Mouse (Mus musculus) cerebellum, postnatal 14 days (tissue): ENCODE measurements at regions not wholly inside any gene's neighbourhood (a gene's known extent, or its start where the extent isn't known, plus 50 kb on each side); places are given as distances from the start of the nearest gene placed in this dataset.

Experiments
- DNase-seq, 2 experiments: peaks; one replicate each; pipeline ENCODE4 v3.0.0; 2021; ENCODE audit warnings: mixed read lengths in 2 of 2

- peak in 1 of 2 experiments; percentile 20 for DNase-seq
Measured at GRCm38 (mm10) chr3:38820787-38821186, 66.0 kb upstream of the Fat4 start.

GRCm38 (mm10) chr3:38820315-38820714, 66.4 kb upstream of the Fat4 start:
- DNase-seq: peak; percentile 55 to 61

GRCm38 (mm10) chr3:38817651-38818050, 69.1 kb upstream of the Fat4 start:
- peak; percentile 20 to 28 for DNase-seq

- no peak for DNase-seq
Measured at GRCm38 (mm10) chr3:38812457-38812856, 74.3 kb upstream of the Fat4 start.

- no peak for DNase-seq
Measured at GRCm38 (mm10) chr3:38811635-38812034, 75.1 kb upstream of the Fat4 start.

GRCm38 (mm10) chr3:38806469-38807055, 80.2 kb upstream of the Fat4 start:
- no peak for DNase-seq

- DNase-seq: no peak
Measured at GRCm38 (mm10) chr3:38806036-38806435, 80.7 kb upstream of the Fat4 start.

GRCm38 (mm10) chr3:38795646-38796301, 91.0 kb upstream of the Fat4 start:
- no peak for DNase-seq

GRCm38 (mm10) chr3:38793221-38793620, 93.5 kb upstream of the Fat4 start:
- DNase-seq: no peak

GRCm38 (mm10) chr3:38788751-38789150, 98.0 kb upstream of the Fat4 start:
- no peak for DNase-seq

GRCm38 (mm10) chr3:38783711-38784110, 103.0 kb upstream of the Fat4 start:
- no peak for DNase-seq

- DNase-seq: no peak
Measured at GRCm38 (mm10) chr3:38783051-38783450, 103.7 kb upstream of the Fat4 start.

GRCm38 (mm10) chr3:38776743-38777366, 109.9 kb upstream of the Fat4 start:
- DNase-seq: no peak

- no peak for DNase-seq
Measured at GRCm38 (mm10) chr3:38754632-38755123, 132.1 kb upstream of the Fat4 start.

GRCm38 (mm10) chr3:38753446-38754205, 133.1 kb upstream of the Fat4 start:
- DNase-seq: no peak

GRCm38 (mm10) chr3:38742155-38742554, 144.6 kb upstream of the Fat4 start:
- DNase-seq: no peak

- DNase-seq: no peak
Measured at GRCm38 (mm10) chr3:38722606-38723005, 164.1 kb upstream of the Fat4 start.

- peak; percentile 17 to 26 for DNase-seq
Measured at GRCm38 (mm10) chr3:38712078-38712873, 174.5 kb upstream of the Fat4 start.

- peak in 1 of 2 experiments; percentile 9 for DNase-seq
Measured at GRCm38 (mm10) chr3:38711229-38711628, 175.5 kb upstream of the Fat4 start.

GRCm38 (mm10) chr3:38707891-38708290, 178.8 kb upstream of the Fat4 start:
- no peak for DNase-seq

- no peak for DNase-seq
Measured at GRCm38 (mm10) chr3:38699206-38699605, 187.5 kb upstream of the Fat4 start.

GRCm38 (mm10) chr3:38697871-38698270, 188.9 kb upstream of the Fat4 start:
- no peak for DNase-seq
